Mouse (Mus musculus): ENCODE data around the gene Klrk1.
"Not testable (repeated sequence)": the region's sequence is repeated elsewhere in the genome, so short reads cannot be mapped to it uniquely, and the experiment has no call there.

Gene Klrk1

GRCm38 (mm10) chr6:129623735-129624134, at the start of gene Klrk1:
Klrk1 (minus strand) TSS chr6:129623864.
- in situ Hi-C loops (cut with MboI, MseI): no loop called here

- in situ Hi-C loops (cut with MboI, MseI): not testable (repeated sequence)
These were observed 37.6 kb upstream of the Klrk1 start for GRCm38 (mm10) chr6:129661301-129661700.

GRCm38 (mm10) chr6:129660589-129660988, 36.9 kb upstream of the Klrk1 start, which contains the start of gene Klrc2:
Klrc2 (minus strand) TSS chr6:129660689.
- in situ Hi-C loops (cut with MboI, MseI): not testable (repeated sequence)

DNA sequence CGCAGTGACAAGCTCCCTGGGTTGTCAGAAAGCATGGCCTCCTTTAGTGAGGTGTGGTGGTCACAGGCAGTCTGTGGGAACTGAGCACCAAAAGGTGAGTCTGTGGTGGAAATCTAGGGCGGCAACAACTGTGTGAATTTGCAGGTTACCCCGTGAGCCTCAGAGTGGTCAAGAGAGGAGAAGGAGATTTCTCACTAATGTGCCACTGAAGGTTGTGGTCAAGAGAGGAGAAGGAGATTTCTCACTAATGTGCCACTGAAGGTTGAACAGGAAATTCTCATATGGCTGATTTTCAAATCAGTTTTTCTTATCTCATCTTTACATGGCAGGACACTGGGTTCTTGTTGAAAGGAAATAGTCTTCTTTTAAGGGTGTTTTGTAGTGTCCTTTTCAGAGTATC, 20.4 kb upstream of the Klrk1 start:
- in situ Hi-C loops (cut with MboI, MseI): not testable (repeated sequence)

DNA sequence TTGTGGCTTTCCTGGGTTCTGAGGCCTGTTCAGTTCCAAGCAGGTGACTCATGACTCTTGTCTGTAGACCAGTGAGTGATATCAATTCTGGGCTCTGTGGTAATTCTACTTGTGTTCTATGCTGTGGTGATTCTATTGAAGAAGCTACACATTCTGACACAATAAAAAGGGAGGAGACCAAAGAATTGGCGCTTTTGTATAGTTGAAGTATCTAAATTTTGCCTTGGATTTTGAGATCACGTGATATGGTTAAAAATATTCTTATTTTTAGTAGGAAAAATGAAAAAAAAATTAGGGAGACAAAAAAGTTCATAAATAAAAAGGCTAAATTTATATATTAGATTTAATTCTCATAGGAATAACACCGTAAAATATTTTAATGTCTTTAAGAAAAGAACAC, 19.6 kb upstream of the Klrk1 start, which contains the start of gene Klrc3:
Gene Klrc3 (minus strand): TSS at position 101 of the 400 bp plus-strand sequence.
- in situ Hi-C loops (cut with MboI, MseI): not testable (repeated sequence)

DNA sequence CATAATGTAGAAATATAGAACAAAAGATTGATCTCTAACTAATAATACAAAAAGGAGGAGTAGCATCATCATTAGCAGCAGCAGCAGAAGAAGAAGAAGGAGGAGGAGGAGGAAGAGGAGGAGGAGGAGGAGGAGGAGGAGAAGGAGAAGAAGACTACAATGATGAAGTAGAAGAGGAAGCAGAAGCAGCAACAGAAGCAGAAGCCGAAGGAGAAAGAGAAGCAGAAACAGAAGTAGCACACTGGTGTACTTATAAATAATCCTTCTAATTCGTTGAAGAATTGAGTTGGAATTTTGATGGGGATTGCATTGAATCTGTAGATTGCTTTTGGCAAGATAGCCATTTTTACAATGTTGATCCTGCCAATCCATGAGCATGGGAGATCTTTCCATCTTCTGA, 7.4 kb upstream of the Klrk1 start:
- in situ Hi-C loops (cut with MboI, MseI): not testable (repeated sequence)

DNA sequence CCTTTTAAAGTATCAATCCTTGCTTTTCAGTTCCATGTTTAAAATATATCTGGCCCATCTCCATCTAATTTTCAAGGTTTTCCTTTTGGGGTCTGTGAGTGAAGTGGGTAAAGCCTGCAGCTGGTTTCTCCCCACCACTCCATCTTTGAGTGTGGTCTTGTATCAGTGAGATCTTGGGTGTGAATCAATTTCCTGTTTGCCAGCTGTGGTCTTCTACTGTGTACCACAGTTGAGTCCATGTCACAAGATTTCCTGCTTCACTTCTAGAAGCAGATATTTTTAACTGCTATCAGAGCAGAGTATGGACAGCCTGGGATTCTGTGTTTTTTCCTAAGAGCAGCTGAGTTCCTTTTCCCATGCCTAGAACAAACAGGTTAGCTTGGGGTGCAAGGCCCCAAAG, 15.3 kb downstream of the Klrk1 start:
- in situ Hi-C loops (cut with MboI, MseI): no loop called here

DNA sequence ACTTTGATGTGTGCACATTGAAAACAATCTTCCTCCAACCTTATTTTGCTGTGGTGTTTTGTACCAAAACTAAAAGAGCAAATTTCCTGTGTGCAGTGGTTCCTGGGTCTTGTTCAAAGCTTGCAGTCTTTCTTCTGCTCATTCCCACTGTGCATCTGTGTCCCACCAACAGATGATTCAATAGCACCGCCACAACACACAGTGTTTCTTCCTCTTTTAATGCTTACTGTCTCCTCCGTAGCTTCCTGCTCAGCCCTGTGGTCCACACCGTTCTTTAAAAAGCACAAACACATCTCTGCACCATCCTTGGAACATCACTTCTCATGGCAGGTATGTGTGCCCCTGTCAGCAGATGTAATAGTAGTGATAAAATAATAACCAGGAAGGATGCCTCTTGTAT, 32.2 kb downstream of the Klrk1 start, which contains the start of gene Klrd1:
Gene Klrd1 (plus strand): TSS at position 275 of the 400 bp plus-strand sequence.
- in situ Hi-C loops (cut with MboI, MseI): no loop called here

DNA sequence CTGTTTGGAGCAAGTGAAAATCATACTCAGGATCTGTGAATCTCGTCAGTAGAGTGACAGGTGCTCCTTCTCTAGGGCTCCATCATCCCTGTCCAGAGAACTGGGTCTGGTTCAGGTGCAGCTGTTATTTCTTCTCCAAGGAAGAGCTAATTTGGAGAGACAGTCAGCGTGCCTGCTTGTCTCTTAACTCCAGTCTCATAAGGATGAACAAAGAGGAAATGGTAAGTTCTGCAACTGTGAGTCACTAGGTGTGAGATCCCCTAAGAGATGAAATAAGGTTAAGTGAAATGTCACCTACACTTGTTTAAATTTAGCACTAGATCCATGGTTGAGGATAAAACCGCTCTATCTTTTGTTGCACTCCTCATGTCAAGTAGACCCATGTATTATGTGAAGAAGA, 40.6 kb downstream of the Klrk1 start:
- in situ Hi-C loops (cut with MboI, MseI): loop anchor here (10.0 kb wide), 1 partner anchor 1212 kb away; no protein-coding TSS in a partner anchor

- in situ Hi-C loops (cut with MboI, MseI): loop anchor here (10.0 kb wide), 1 partner anchor 1213 kb away; no protein-coding TSS in a partner anchor
These were observed 41.8 kb downstream of the Klrk1 start for GRCm38 (mm10) chr6:129581896-129582295.

DNA sequence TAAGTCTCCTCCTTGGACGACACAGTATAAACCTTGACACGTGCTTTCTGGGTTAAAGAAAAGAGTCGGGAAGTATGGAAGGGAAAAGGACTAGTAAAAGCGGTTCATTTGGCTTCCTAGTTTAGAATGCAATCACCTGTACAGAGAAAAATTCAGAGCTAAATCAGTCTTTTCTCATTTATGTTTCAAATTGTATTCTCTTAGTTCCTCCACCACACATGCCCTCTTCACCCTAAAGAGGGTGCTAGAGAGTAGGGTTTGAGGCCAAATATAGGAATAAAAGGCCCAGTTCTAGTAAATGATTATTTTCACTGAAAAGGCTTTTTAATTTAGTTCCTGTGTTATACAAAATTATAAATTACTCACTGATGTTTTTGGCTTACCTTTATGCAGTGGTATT, 42.4 kb downstream of the Klrk1 start:
- in situ Hi-C loops (cut with MboI, MseI): loop anchor here (10.0 kb wide), 1 partner anchor 1214 kb away; no protein-coding TSS in a partner anchor

- in situ Hi-C loops (cut with MboI, MseI): loop anchor here (5.0 kb wide), 1 partner anchor 105 kb away; no protein-coding TSS in a partner anchor
These were observed 46.1 kb downstream of the Klrk1 start, which contains the start of gene Klre1 for GRCm38 (mm10) chr6:129577605-129578004. Klre1 (plus strand) TSS chr6:129577905.

GRCm38 (mm10) chr6:129575315-129575714, 48.3 kb downstream of the Klrk1 start:
- in situ Hi-C loops (cut with MboI, MseI): loop anchor here (5.0 kb wide), 1 partner anchor 107 kb away; no protein-coding TSS in a partner anchor

- in situ Hi-C loops (cut with MboI, MseI): no loop called here
These were observed 58.4 kb downstream of the Klrk1 start for GRCm38 (mm10) chr6:129565257-129565656.
